Mouse (Mus musculus): ENCODE results near the gene Arhgef28.

GRCm38 (mm10) chr13:97948856-97949255, 257.4 kb downstream of the Arhgef28 start:
- TF ChIP-seq CTCF (IDR thresholded peaks at IDR 0.05; ENCODE audit: low read depth, low read length) (no peak), POLR2AphosphoS5 (IDR thresholded peaks at IDR 0.05; ENCODE audit: insufficient replicate concordance, low read depth, low read length) (no peak), TAL1 (conservative IDR thresholded peaks at IDR 0.05; ENCODE audit: low read depth, low read length) (no peak), GATA1 (IDR thresholded peaks at IDR 0.05; ENCODE audit: borderline replicate concordance, low read length) (no peak)
